23 mouse cellular contexts compared by ENCODE assay signal in the genomic region with DNA sequence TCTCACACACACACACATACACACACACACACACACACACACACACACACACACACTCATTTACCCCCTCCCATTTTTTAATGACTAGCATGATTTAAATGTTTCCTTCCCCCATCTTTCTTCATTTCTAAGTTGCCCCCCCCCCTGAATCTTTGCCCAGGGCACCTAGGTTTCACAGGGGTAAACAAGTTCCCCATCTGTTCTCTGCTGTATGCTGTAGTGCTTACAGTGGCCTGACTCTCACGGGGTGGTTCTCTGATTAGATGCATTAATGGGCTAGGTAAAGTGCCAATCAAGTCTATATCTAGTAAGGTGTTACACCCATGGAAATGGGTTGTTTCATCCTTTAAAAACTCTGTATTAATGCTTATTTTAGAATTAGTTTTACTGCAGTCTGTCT.
DNase-seq lines count a peak whose midpoint lies in the region; ATAC-seq and TF ChIP-seq lines count a peak whose summit lies in the region.
"Had no signal": no experiment of that assay in that cellular context is flagged by ENCODE, and none has a peak within 500 bp of the region (broad histone marks: within the 10 kb centered on the region; RNA-seq: fewer than 3 reads in every experiment).

No protein-coding gene starts in this region.

- no peak overlapping the region for H3ac ChIP-seq in myocyte (ENCODE audit: control insufficient read depth, insufficient read length)

- ATAC-seq in forebrain, embryonic 13.5 days = 0 out of 2 replicates have a peak, but pooled peaks have one; percentile 48
- no peak; the same call in 1 of the 2 replicates for ATAC-seq in forebrain, embryonic 16.5 days
- no peak for ATAC-seq in hindbrain, embryonic 11.5 days (ENCODE audit: low FRiP score)
- ATAC-seq: intestine, embryonic 16.5 days had no signal

- H3K9me3 ChIP-seq in forebrain, embryonic 13.5 days (replicated peaks) = no peaks in the 10 kb centered on the region
- H3K9me3 ChIP-seq in forebrain, embryonic 16.5 days (ENCODE audit: control insufficient read depth, low read length) = no peaks in the 10 kb centered on the region
- H3K9me3 ChIP-seq in hindbrain, embryonic 11.5 days (ENCODE audit: control insufficient read depth, low read length) = no peaks in the 10 kb centered on the region
- H3K9me3 ChIP-seq: forebrain, embryonic 12.5 days; heart, embryonic 15.5 days; limb, embryonic 13.5 days; liver, embryonic 13.5 days; midbrain, embryonic 12.5 days had no signal

- peak; percentile 26 for DNase-seq in 416B (ENCODE audit: low read depth)
- peak; percentile 6 for DNase-seq in T-cell, adult 2 months (ENCODE audit: low spot score)
- DNase-seq in retina, embryonic 14.5 days (ENCODE audit: low spot score) = no peak
- DNase-seq in right cerebral cortex, postnatal 14 days = no peak
- DNase-seq in hindbrain, embryonic 11.5 days (ENCODE audit: low spot score) = no peak
- DNase-seq: adrenal gland, postnatal 36 days; cerebellum, adult 11 months; cerebellum, adult 9-11 months; gastrocnemius, postnatal 36 days; heart, postnatal 4 days; kidney, adult 9 months; kidney, postnatal 25 days; liver, embryonic 13.5 days; lung, adult 2 months; lung, postnatal 14 days had no signal

- TF ChIP-seq POLR2A in myocyte (IDR thresholded peaks at IDR 0.05; ENCODE audit: insufficient read length, low read depth) = no peak

- H3K4me1 ChIP-seq in forebrain, embryonic 13.5 days = peaks cover 14% of the 10 kb centered on the region
- peaks cover 17% of the 10 kb centered on the region for H3K4me1 ChIP-seq in forebrain, embryonic 16.5 days (replicated peaks; ENCODE audit: control insufficient read depth, insufficient read depth, low read length)
- H3K4me1 ChIP-seq in hindbrain, embryonic 11.5 days (replicated peaks; ENCODE audit: control insufficient read depth, insufficient read depth, low read length) = no peaks in the 10 kb centered on the region
- H3K4me1 ChIP-seq: liver, embryonic 13.5 days had no signal

- H3K4me3 ChIP-seq in forebrain, embryonic 13.5 days = no peak overlapping the region
- no peak overlapping the region for H3K4me3 ChIP-seq in forebrain, embryonic 16.5 days (replicated peaks; ENCODE audit: low read length)
- no peak overlapping the region for H3K4me3 ChIP-seq in myocyte
- no peak overlapping the region for H3K4me3 ChIP-seq in hindbrain, embryonic 11.5 days (ENCODE audit: low read depth, low read length)
- H3K4me3 ChIP-seq: forebrain, embryonic 12.5 days; heart, embryonic 15.5 days; limb, embryonic 13.5 days; liver, embryonic 13.5 days; midbrain, embryonic 12.5 days had no signal

- no peak overlapping the region for H3K9ac ChIP-seq in forebrain, embryonic 13.5 days
- H3K9ac ChIP-seq in forebrain, embryonic 16.5 days (replicated peaks; ENCODE audit: low read depth, low read length) = no peak overlapping the region
- no peak overlapping the region for H3K9ac ChIP-seq in hindbrain, embryonic 11.5 days (ENCODE audit: low read depth, low read length)
- H3K9ac ChIP-seq: forebrain, embryonic 12.5 days; heart, embryonic 15.5 days; limb, embryonic 13.5 days; liver, embryonic 13.5 days; midbrain, embryonic 12.5 days had no signal

- H3K27me3 ChIP-seq in forebrain, embryonic 13.5 days = no peaks in the 10 kb centered on the region
- no peaks in the 10 kb centered on the region for H3K27me3 ChIP-seq in forebrain, embryonic 16.5 days (replicated peaks; ENCODE audit: control insufficient read depth, insufficient read depth, low read length)
- no peaks in the 10 kb centered on the region for H3K27me3 ChIP-seq in myocyte (ENCODE audit: control insufficient read depth, insufficient read depth, insufficient read length)
- no peaks in the 10 kb centered on the region for H3K27me3 ChIP-seq in hindbrain, embryonic 11.5 days (ENCODE audit: control insufficient read depth, insufficient read depth, low read length)
- H3K27me3 ChIP-seq: forebrain, embryonic 12.5 days; heart, embryonic 15.5 days; limb, embryonic 13.5 days; liver, embryonic 13.5 days; midbrain, embryonic 12.5 days had no signal

- H3K27ac ChIP-seq in forebrain, embryonic 13.5 days = no peak overlapping the region
- no peak overlapping the region for H3K27ac ChIP-seq in forebrain, embryonic 16.5 days (ENCODE audit: low read length)
- no peak overlapping the region for H3K27ac ChIP-seq in hindbrain, embryonic 11.5 days (ENCODE audit: low read depth, low read length)
- H3K27ac ChIP-seq: forebrain, embryonic 12.5 days; limb, embryonic 13.5 days; liver, embryonic 13.5 days had no signal

- WGBS in forebrain, embryonic 13.5 days = 60% methylated on average over 1 of the region's 1 CpGs
- WGBS in forebrain, embryonic 16.5 days = 41% methylated on average over 1 of the region's 1 CpGs
- WGBS in hindbrain, embryonic 11.5 days = 76% methylated on average over 1 of the region's 1 CpGs

- peaks cover 34% of the 10 kb centered on the region for H3K79me2 ChIP-seq in myocyte (ENCODE audit: control insufficient read depth, insufficient read depth)

- peaks cover 7% of the 10 kb centered on the region; the same call in 1 of the 2 replicates for H3K36me3 ChIP-seq in forebrain, embryonic 13.5 days (ENCODE audit: poor library complexity, severe bottlenecking)
- no peaks in the 10 kb centered on the region for H3K36me3 ChIP-seq in forebrain, embryonic 16.5 days (ENCODE audit: control insufficient read depth, insufficient read depth)
- H3K36me3 ChIP-seq in myocyte (ENCODE audit: control insufficient read depth, insufficient read depth) = peaks cover 20% of the 10 kb centered on the region
- no peaks in the 10 kb centered on the region for H3K36me3 ChIP-seq in hindbrain, embryonic 11.5 days (ENCODE audit: control insufficient read depth, insufficient read depth, low read length)
- H3K36me3 ChIP-seq: liver, embryonic 13.5 days; midbrain, embryonic 12.5 days had no signal

- no peak overlapping the region for H3K4me2 ChIP-seq in forebrain, embryonic 13.5 days
- no peak overlapping the region for H3K4me2 ChIP-seq in forebrain, embryonic 16.5 days (ENCODE audit: low read length)
- H3K4me2 ChIP-seq in myocyte (ENCODE audit: low read depth) = peak overlapping the region; percentile 37
- H3K4me2 ChIP-seq in hindbrain, embryonic 11.5 days (replicated peaks; ENCODE audit: low read depth, low read length) = no peak overlapping the region
- H3K4me2 ChIP-seq: forebrain, embryonic 12.5 days; heart, embryonic 15.5 days; limb, embryonic 13.5 days; liver, embryonic 13.5 days; midbrain, embryonic 12.5 days had no signal

TF ChIP-seq in myocyte, 11 proteins besides CTCF, POLR2A, EP300 and RAD21:
- no peak for TF ChIP-seq SRF (IDR thresholded peaks at IDR 0.05; ENCODE audit: control insufficient read depth, insufficient read length, low read depth)
- TF ChIP-seq CEBPB (IDR thresholded peaks at IDR 0.05; ENCODE audit: insufficient read depth, poor library complexity, severe bottlenecking) = no peak
- TF ChIP-seq MYOD1 (IDR thresholded peaks at IDR 0.05; ENCODE audit: control insufficient read depth in 1 of 3, insufficient read length in 2 of 3, low read depth in 2 of 3) = no peak
- no peak for TF ChIP-seq TCF12 (IDR thresholded peaks at IDR 0.05; ENCODE audit: insufficient read depth, poor library complexity, severe bottlenecking)
- TF ChIP-seq POLR2AphosphoS2 (IDR thresholded peaks at IDR 0.05; ENCODE audit: insufficient read length, low read depth) = no peak
- TF ChIP-seq TCF3 (IDR thresholded peaks at IDR 0.05; ENCODE audit: insufficient read length, low read depth) = no peak
- no peak for TF ChIP-seq MAX (IDR thresholded peaks at IDR 0.05; ENCODE audit: low read depth)
- no peak for TF ChIP-seq REST (IDR thresholded peaks at IDR 0.05; ENCODE audit: insufficient read depth, insufficient read length)
- TF ChIP-seq MYOG (IDR thresholded peaks at IDR 0.05; ENCODE audit: control insufficient read depth in 1 of 3, insufficient read depth in 1 of 3, insufficient read length in 2 of 3, low read depth in 2 of 3) = no peak
- TF ChIP-seq USF1 (IDR thresholded peaks at IDR 0.05; ENCODE audit: low read depth) = no peak
- TF ChIP-seq E2F4 (IDR thresholded peaks at IDR 0.05; ENCODE audit: insufficient read depth) = no peak

Comparison
In these comparisons a context has a peak if more than half of its experiments do, and no peak if none do; other contexts are left out.
1. DNase-seq: peak in 416B (single experiment) and T-cell, adult 2 months (single experiment); none in retina, embryonic 14.5 days (single experiment), right cerebral cortex, postnatal 14 days (single experiment) and hindbrain, embryonic 11.5 days (single experiment).